Mouse (Mus musculus) C2C12 (cell line): ENCODE measurements around the gene Slc3a1.

ENCODE experiments used
- CTCF ChIP-seq: IDR thresholded peaks from one replicate; pipeline ENCODE4 v1.5.1; 2011; ENCODE audit not compliant: control insufficient read depth, insufficient read depth, insufficient read length
- MAX ChIP-seq: IDR thresholded peaks from one replicate; pipeline ENCODE4 v1.6.1; 2011; ENCODE audit warnings: mild to moderate bottlenecking, control low read depth

DNA sequence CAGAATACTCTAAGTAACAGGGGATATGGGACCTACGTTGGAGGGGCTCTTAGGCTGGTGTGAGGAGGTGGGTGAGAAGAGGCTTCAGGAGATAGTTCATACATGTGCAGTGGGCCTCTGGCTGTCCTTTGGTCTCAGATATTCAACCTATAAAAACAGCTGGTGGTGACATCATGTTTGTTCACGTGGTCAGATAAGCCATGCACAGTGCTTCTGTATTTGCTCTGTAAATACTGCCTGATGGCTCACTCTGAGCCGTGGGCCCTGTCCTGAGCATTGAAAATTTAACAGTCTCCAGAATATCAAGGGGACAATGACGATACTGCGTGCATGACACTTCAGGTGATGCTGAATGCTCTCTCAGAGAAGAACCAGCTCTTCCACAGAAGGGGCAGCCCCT lies 9.7 kb downstream of the Slc3a1 start:
- TF ChIP-seq MAX: no peak
- TF ChIP-seq CTCF: no peak
